Mouse (Mus musculus): ENCODE measurements around the gene Hjurp. TPM values are rescaled to one million over a fixed set of nuclear protein-coding genes. Genes with fewer than 3 reads are reported as not detected.

Hjurp gene
- total and polyA plus RNA-seq, 3 experiments, result 67.6 to 80.8 (median 69.8) TPM

DNA sequence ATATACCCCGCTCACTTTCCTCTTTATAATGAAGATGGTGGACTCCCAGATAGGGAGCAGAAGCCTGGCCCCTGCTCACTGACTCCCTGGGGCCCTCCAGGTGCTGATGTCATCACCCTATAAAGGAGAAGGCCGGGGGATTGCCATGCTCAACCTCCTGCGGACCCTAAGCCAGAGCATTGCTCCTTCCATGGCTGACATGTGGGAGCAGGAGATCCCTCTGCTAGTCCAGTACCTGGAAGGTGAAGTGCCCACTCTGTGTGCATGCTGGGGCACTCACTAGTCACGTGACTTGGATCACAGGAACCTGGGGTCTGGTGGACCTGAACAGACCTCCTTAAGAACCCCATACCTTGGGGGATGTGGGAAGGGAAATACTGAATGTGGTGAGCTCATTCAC lies 36.9 kb downstream of the Hjurp start:
- H3K9ac ChIP-seq (ENCODE audit: insufficient read depth, low read depth), result no peak overlapping the region
- H3K4me3 ChIP-seq (replicated peaks in 1 of 3; ENCODE audit: low read depth in 2 of 3, low read length in 2 of 3, poor library complexity in 1 of 3), result no peak overlapping the region
- no peaks in the 10 kb centered on the region for H3K79me2 ChIP-seq (replicated peaks; ENCODE audit: control insufficient read depth, extremely low read depth, insufficient read depth, poor library complexity, severe bottlenecking)
- dilution Hi-C loops (cut with MboI; ENCODE audit: extremely low pct_ligation_motif_present, extremely low pct_unique_long_range_greater_than_20kb, low sequenced_read_pairs), result no loop called here
- H3K27ac ChIP-seq (ENCODE audit: insufficient read depth, low read depth), result no peak overlapping the region
- H3K4me2 ChIP-seq (ENCODE audit: insufficient read depth, low read depth, poor library complexity, severe bottlenecking), result no peak overlapping the region
- in situ Hi-C loops (cut with MboI; ENCODE audit: low pct_ligation_motif_present, low pct_unique_long_range_greater_than_20kb, low sequenced_read_pairs), result no loop called here
- no peak for DNase-seq (ENCODE audit: extremely low read depth)
- peaks cover 72% of the 10 kb centered on the region for H3K9me3 ChIP-seq (replicated peaks; ENCODE audit: low read length)
- H3K36me3 ChIP-seq (replicated peaks in 1 of 2; ENCODE audit: control insufficient read depth in 1 of 2, insufficient read depth in 1 of 2, low read length in 1 of 2), result no peaks in the 10 kb centered on the region
- peaks cover 34% of the 10 kb centered on the region for H3K27me3 ChIP-seq (replicated peaks)
- H3K4me1 ChIP-seq (ENCODE audit: control insufficient read depth in 1 of 2, insufficient read depth in 2 of 2), result no peaks in the 10 kb centered on the region
- TF ChIP-seq ZKSCAN1 (IDR thresholded peaks at IDR 0.05; ENCODE audit: borderline replicate concordance, low read depth, low read length), result no peak
- peak; percentile 20; the same call in 1 of the 2 replicates for TF ChIP-seq BHLHE40 (IDR thresholded peaks at IDR 0.05; ENCODE audit: low read depth, low read length)

- no peaks in the 10 kb centered on the region for H3K4me1 ChIP-seq (ENCODE audit: control insufficient read depth in 1 of 2, insufficient read depth in 2 of 2)
- no peak for DNase-seq (ENCODE audit: extremely low read depth)
- no peaks in the 10 kb centered on the region for H3K79me2 ChIP-seq (replicated peaks; ENCODE audit: control insufficient read depth, extremely low read depth, insufficient read depth, poor library complexity, severe bottlenecking)
- H3K4me2 ChIP-seq (ENCODE audit: insufficient read depth, low read depth, poor library complexity, severe bottlenecking), result no peak overlapping the region
- H3K4me3 ChIP-seq (replicated peaks in 1 of 3; ENCODE audit: low read depth in 2 of 3, low read length in 2 of 3, poor library complexity in 1 of 3), result no peak overlapping the region
- in situ Hi-C loops (cut with MboI; ENCODE audit: low pct_ligation_motif_present, low pct_unique_long_range_greater_than_20kb, low sequenced_read_pairs) (no loop called here), dilution Hi-C loops (cut with MboI; ENCODE audit: extremely low pct_ligation_motif_present, extremely low pct_unique_long_range_greater_than_20kb, low sequenced_read_pairs) (no loop called here)
- no peak overlapping the region for H3K27ac ChIP-seq (ENCODE audit: insufficient read depth, low read depth)
- H3K36me3 ChIP-seq (replicated peaks in 1 of 2; ENCODE audit: control insufficient read depth in 1 of 2, insufficient read depth in 1 of 2, low read length in 1 of 2), result no peaks in the 10 kb centered on the region
- no peak overlapping the region for H3K9ac ChIP-seq (ENCODE audit: insufficient read depth, low read depth)
- peaks cover 36% of the 10 kb centered on the region for H3K27me3 ChIP-seq (replicated peaks)
- H3K9me3 ChIP-seq (replicated peaks; ENCODE audit: low read length), result peaks cover 74% of the 10 kb centered on the region
- TF ChIP-seq ELF1 (IDR thresholded peaks at IDR 0.05; ENCODE audit: low read depth, low read length) (no peak), POLR2A (IDR thresholded peaks at IDR 0.05; ENCODE audit: low read depth, low read length) (no peak), POLR2AphosphoS2 (IDR thresholded peaks at IDR 0.05; ENCODE audit: low read depth, low read length) (no peak), TCF12 (IDR thresholded peaks at IDR 0.05; ENCODE audit: low read depth, low read length) (no peak), ZKSCAN1 (IDR thresholded peaks at IDR 0.05; ENCODE audit: borderline replicate concordance, low read depth, low read length) (no peak), MAFK (IDR thresholded peaks at IDR 0.05; ENCODE audit: insufficient replicate concordance, low read length) (no peak), MYC (IDR thresholded peaks at IDR 0.05; ENCODE audit: low read depth, low read length) (no peak), NELFE (IDR thresholded peaks at IDR 0.05; ENCODE audit: low read depth, low read length) (no peak), NRF1 (IDR thresholded peaks at IDR 0.05; ENCODE audit: low read depth, low read length) (no peak), USF2 (conservative IDR thresholded peaks at IDR 0.05; ENCODE audit: low read depth, low read length) (no peak), USF1 (IDR thresholded peaks at IDR 0.05; ENCODE audit: low read depth, low read length) (no peak), MAX (IDR thresholded peaks at IDR 0.05; ENCODE audit: low read length) (no peak), IRF4 (IDR thresholded peaks at IDR 0.05; ENCODE audit: low read depth, low read length) (no peak), RAD21 (IDR thresholded peaks at IDR 0.05; ENCODE audit: low read depth, low read length) (no peak), JUND (conservative IDR thresholded peaks at IDR 0.05; ENCODE audit: low read depth, low read length) (no peak), JUN (IDR thresholded peaks at IDR 0.05; ENCODE audit: insufficient read depth, low read depth, low read length) (no peak), EP300 (IDR thresholded peaks at IDR 0.05; ENCODE audit: low read length) (no peak), TBP (conservative IDR thresholded peaks at IDR 0.05; ENCODE audit: low read depth, low read length) (no peak), BHLHE40 (IDR thresholded peaks at IDR 0.05; ENCODE audit: low read depth, low read length) (no peak)
These were observed 37.4 kb downstream of the Hjurp start for GRCm38 (mm10) chr1:88240072-88240471.
